Mouse (Mus musculus): ENCODE measurements around the gene Pabpn1.
A peak's percentile ranks its signal among the peaks of the same experiment; 100 is the strongest.

DNA sequence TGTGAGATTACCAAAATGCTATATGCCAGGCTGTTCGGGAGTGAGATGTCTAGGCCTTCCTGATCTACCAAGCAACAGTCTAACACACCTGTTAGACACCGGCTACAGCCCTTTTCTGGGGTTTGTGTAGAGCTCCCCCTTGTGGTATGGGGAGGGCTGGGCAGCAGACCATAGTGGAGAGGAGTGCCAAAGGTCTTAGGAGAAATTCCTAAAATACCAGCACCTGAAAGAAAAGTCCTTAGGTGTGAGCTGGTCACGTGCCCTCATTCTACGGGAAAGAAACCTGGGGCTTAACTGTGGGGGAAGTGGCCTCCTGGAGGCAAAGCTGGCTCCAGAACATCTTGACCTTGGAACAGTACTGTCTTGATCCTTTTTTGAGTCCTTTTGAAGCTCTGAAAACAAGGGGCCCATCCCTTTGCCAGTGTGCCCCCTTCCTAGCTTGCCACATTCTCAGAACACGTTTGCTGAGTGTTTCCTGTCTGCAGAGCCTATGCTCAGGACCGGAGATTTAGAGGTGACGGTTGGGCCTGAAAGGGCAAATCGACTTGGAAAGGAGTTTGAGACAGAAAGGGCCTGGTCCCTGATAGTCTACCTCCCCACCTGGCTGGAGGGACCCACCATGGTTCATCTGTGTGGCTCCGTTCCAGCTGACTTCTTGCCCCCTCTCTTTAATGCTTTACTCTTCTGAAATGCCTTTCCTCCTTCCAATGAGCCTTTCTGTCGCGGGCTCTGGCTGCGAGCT, 47.3 kb downstream of the Pabpn1 start:
- TF ChIP-seq CTCF (IDR thresholded peaks at IDR 0.05; ENCODE audit: borderline replicate concordance, control insufficient read depth, extremely low read depth, insufficient read depth, low read length, poor library complexity) (peak; percentile 59; the same call in 1 of the 2 replicates), POLR2A (IDR thresholded peaks at IDR 0.05; ENCODE audit: control insufficient read depth, extremely low read depth, insufficient read depth, low read length, poor library complexity) (no peak)

Measured in thymus, adult 2 months (tissue).